Mouse (Mus musculus) forebrain, embryonic 11.5 days (tissue): ENCODE results near the gene Cbfa2t2. TPM values are rescaled to one million over a fixed set of nuclear protein-coding genes. Genes with fewer than 3 reads are reported as not detected.

ENCODE experiments used
- ATAC-seq: fragments of 200-750 bp; cut with Nextera tagmentation; replicated peaks from 2 replicates; pipeline ENCODE4 v1.8.0; 2017; ENCODE audit warnings: moderate TSS enrichment; ENCODE audit not compliant: low FRiP score
- DNase-seq: peaks from one replicate; pipeline ENCODE4 v3.0.0-alpha.2; 2017; ENCODE audit warnings: low spot score
- H3K27ac ChIP-seq: fragments of 300-500 bp; sonication (generic); 2 replicates; pipeline ENCODE4 v1.5.1; 2014; ENCODE audit warnings: low read depth, low read length
- H3K27me3 ChIP-seq: fragments of 300-500 bp; sonication (generic); 2 replicates; pipeline ENCODE4 v1.6.1; 2014; ENCODE audit warnings: mild to moderate bottlenecking, low read length, mixed read lengths; ENCODE audit not compliant: control insufficient read depth, insufficient read depth
- H3K36me3 ChIP-seq: fragments of 300-500 bp; sonication (generic); 2 replicates; pipeline ENCODE4 v1.6.1; 2014; ENCODE audit warnings: mild to moderate bottlenecking, low read length, moderate library complexity, mixed read lengths; ENCODE audit not compliant: control insufficient read depth, insufficient read depth
- H3K4me1 ChIP-seq: fragments of 300-500 bp; sonication (generic); replicated peaks from 2 replicates; pipeline ENCODE4 v1.6.1; 2014; ENCODE audit warnings: low read length, mixed read lengths; ENCODE audit not compliant: control insufficient read depth, insufficient read depth
- H3K4me2 ChIP-seq: fragments of 300-500 bp; sonication (generic); 2 replicates; pipeline ENCODE4 v1.6.1; 2014; ENCODE audit warnings: low read depth, mild to moderate bottlenecking, low read length, moderate library complexity, mixed read lengths; ENCODE audit not compliant: severe bottlenecking
- H3K4me3 ChIP-seq: fragments of 300-500 bp; sonication (generic); 2 replicates; pipeline ENCODE4 v1.5.1; 2014; ENCODE audit warnings: low read depth, low read length
- H3K9ac ChIP-seq: fragments of 300-500 bp; sonication (generic); 2 replicates; pipeline ENCODE4 v1.6.1; 2014; ENCODE audit warnings: low read length
- H3K9me3 ChIP-seq: fragments of 300-500 bp; sonication (generic); 2 replicates; pipeline ENCODE4 v1.6.1; 2016; ENCODE audit warnings: low read length, mixed read lengths; ENCODE audit not compliant: control insufficient read depth
- WGBS: fragments of 180-500 bp; shearing (Covaris S2); extraction: QIAGEN DNeasy Blood & Tissue Kit; methylation state at CpG from one replicate; pipeline ENCODE4 v1.1.7; 2014; 5-methylcytosine and 5-hydroxymethylcytosine counted together
- polyA plus RNA-seq: library from polyadenylated mRNA; unstranded; fragments of >200 nt; fragmentation: Nextera tagmentation; extraction: Ambion mirVana; gene quantifications from 2 replicates; pipeline ENCODE4 v1.2.1, GENCODE M21; 2014

The Cbfa2t2 gene
- polyA plus RNA-seq, 1 experiment from 2014 or later = 71.6 TPM

- no peak overlapping the region for H3K9ac ChIP-seq
- H3K4me1 ChIP-seq = no peaks in the 10 kb centered on the region
- DNase-seq (no peak), ATAC-seq (no peak)
- peaks cover 6% of the 10 kb centered on the region for H3K36me3 ChIP-seq
- no peak overlapping the region for H3K4me3 ChIP-seq
- no peaks in the 10 kb centered on the region for H3K9me3 ChIP-seq
- no peaks in the 10 kb centered on the region for H3K27me3 ChIP-seq
- no peak overlapping the region for H3K4me2 ChIP-seq
- H3K27ac ChIP-seq = no peak overlapping the region
Measured at GRCm38 (mm10) chr2:154521449-154521848, 85.2 kb downstream of the Cbfa2t2 start.

GRCm38 (mm10) chr2:154522334-154522733 is 86.1 kb downstream of the Cbfa2t2 start:
- Histone ChIP-seq H3K9ac (no peak overlapping the region), H3K27ac (no peak overlapping the region), H3K36me3 (peaks cover 4% of the 10 kb centered on the region; the same call in 1 of the 2 replicates), H3K9me3 (no peaks in the 10 kb centered on the region), H3K4me3 (no peak overlapping the region), H3K4me2 (no peak overlapping the region), H3K27me3 (no peaks in the 10 kb centered on the region), H3K4me1 (no peaks in the 10 kb centered on the region)
- ATAC-seq = no peak
- no peak for DNase-seq
- WGBS = 97% methylated on average over 5 of the region's 5 CpGs

- no peak overlapping the region for H3K4me3 ChIP-seq
- no peaks in the 10 kb centered on the region for H3K9me3 ChIP-seq
- no peaks in the 10 kb centered on the region for H3K4me1 ChIP-seq
- no peak for DNase-seq
- no peak overlapping the region for H3K4me2 ChIP-seq
- 87% methylated on average over 2 of the region's 2 CpGs for WGBS
- H3K27me3 ChIP-seq = no peaks in the 10 kb centered on the region
- H3K36me3 ChIP-seq = peaks cover 4% of the 10 kb centered on the region; the same call in 1 of the 2 replicates
- no peak overlapping the region for H3K27ac ChIP-seq
- H3K9ac ChIP-seq = no peak overlapping the region
- no peak for ATAC-seq
Measured at GRCm38 (mm10) chr2:154525285-154525684, 89.0 kb downstream of the Cbfa2t2 start.

GRCm38 (mm10) chr2:154526531-154526930 is 90.2 kb downstream of the Cbfa2t2 start:
- no peak for ATAC-seq
- no peak for DNase-seq
- Histone ChIP-seq H3K9ac (no peak overlapping the region), H3K9me3 (no peaks in the 10 kb centered on the region), H3K36me3 (peaks cover 4% of the 10 kb centered on the region; the same call in 1 of the 2 replicates), H3K4me3 (no peak overlapping the region), H3K27ac (no peak overlapping the region), H3K4me2 (no peak overlapping the region), H3K27me3 (no peaks in the 10 kb centered on the region), H3K4me1 (no peaks in the 10 kb centered on the region)
- WGBS = 88% methylated on average over 3 of the region's 3 CpGs

- H3K4me3 ChIP-seq = no peak overlapping the region
- no peaks in the 10 kb centered on the region for H3K9me3 ChIP-seq
- H3K4me1 ChIP-seq = no peaks in the 10 kb centered on the region
- DNase-seq (no peak), ATAC-seq (no peak)
- no peak overlapping the region for H3K27ac ChIP-seq
- no peaks in the 10 kb centered on the region; the same call in 1 of the 2 replicates for H3K36me3 ChIP-seq
- H3K4me2 ChIP-seq = no peak overlapping the region
- H3K9ac ChIP-seq = no peak overlapping the region
- no peaks in the 10 kb centered on the region for H3K27me3 ChIP-seq
- WGBS = 43% methylated on average over 3 of the region's 3 CpGs
Measured at GRCm38 (mm10) chr2:154532888-154533287, 96.6 kb downstream of the Cbfa2t2 start.

GRCm38 (mm10) chr2:154534704-154535270 is 98.5 kb downstream of the Cbfa2t2 start:
- no peaks in the 10 kb centered on the region for H3K27me3 ChIP-seq
- ATAC-seq (no peak), DNase-seq (no peak)
- H3K4me1 ChIP-seq = peaks cover 2% of the 10 kb centered on the region; the same call in 1 of the 2 replicates
- 94% methylated on average over 12 of the region's 12 CpGs for WGBS
- H3K27ac ChIP-seq = no peak overlapping the region
- no peak overlapping the region for H3K4me2 ChIP-seq
- no peak overlapping the region for H3K9ac ChIP-seq
- H3K4me3 ChIP-seq = no peak overlapping the region
- no peaks in the 10 kb centered on the region; the same call in 1 of the 2 replicates for H3K36me3 ChIP-seq
- no peaks in the 10 kb centered on the region for H3K9me3 ChIP-seq

- Histone ChIP-seq H3K4me2 (no peak overlapping the region), H3K9ac (no peak overlapping the region), H3K27ac (no peak overlapping the region), H3K9me3 (no peaks in the 10 kb centered on the region), H3K36me3 (no peaks in the 10 kb centered on the region; the same call in 1 of the 2 replicates), H3K27me3 (no peaks in the 10 kb centered on the region), H3K4me3 (no peak overlapping the region), H3K4me1 (peaks cover 2% of the 10 kb centered on the region; the same call in 1 of the 2 replicates)
- DNase-seq (no peak), ATAC-seq (no peak)
- WGBS = 75% methylated on average over 2 of the region's 2 CpGs
Measured at GRCm38 (mm10) chr2:154538310-154538709, 102.0 kb downstream of the Cbfa2t2 start.

GRCm38 (mm10) chr2:154538710-154539109 is 102.4 kb downstream of the Cbfa2t2 start:
- no peak overlapping the region for H3K27ac ChIP-seq
- no peaks in the 10 kb centered on the region for H3K9me3 ChIP-seq
- WGBS = 57% methylated on average over 3 of the region's 3 CpGs
- H3K9ac ChIP-seq = no peak overlapping the region
- H3K27me3 ChIP-seq = no peaks in the 10 kb centered on the region
- peaks cover 2% of the 10 kb centered on the region; the same call in 1 of the 2 replicates for H3K4me1 ChIP-seq
- H3K36me3 ChIP-seq = no peaks in the 10 kb centered on the region; the same call in 1 of the 2 replicates
- no peak overlapping the region for H3K4me3 ChIP-seq
- DNase-seq (no peak), ATAC-seq (0 out of 2 replicates have a peak, but pooled peaks have one; percentile 25)
- no peak overlapping the region for H3K4me2 ChIP-seq

- DNase-seq (no peak), ATAC-seq (no peak)
- Histone ChIP-seq H3K9ac (no peak overlapping the region), H3K4me3 (no peak overlapping the region), H3K36me3 (no peaks in the 10 kb centered on the region; the same call in 1 of the 2 replicates), H3K27ac (no peak overlapping the region), H3K4me2 (no peak overlapping the region), H3K4me1 (peaks cover 2% of the 10 kb centered on the region; the same call in 1 of the 2 replicates), H3K9me3 (no peaks in the 10 kb centered on the region), H3K27me3 (no peaks in the 10 kb centered on the region)
- 84% methylated on average over 3 of the region's 3 CpGs for WGBS
Measured at GRCm38 (mm10) chr2:154539720-154540119, 103.4 kb downstream of the Cbfa2t2 start.
